Mouse (Mus musculus) bone marrow, adult 2 months (tissue): Measurements from ENCODE around the gene Cep152.

Experiments used
- CTCF ChIP-seq: fragments of 200-500 bp; IDR thresholded peaks from 2 replicates; pipeline ENCODE4 v1.5.1; 2011; ENCODE audit warnings: low read length, control low read depth; ENCODE audit not compliant: control insufficient read depth, insufficient read depth
- POLR2A ChIP-seq: fragments of 200-500 bp; IDR thresholded peaks from 2 replicates; pipeline ENCODE4 v1.6.1; 2011; ENCODE audit warnings: low read depth, mild to moderate bottlenecking, control low read depth, low read length, borderline replicate concordance; ENCODE audit not compliant: control insufficient read depth

DNA sequence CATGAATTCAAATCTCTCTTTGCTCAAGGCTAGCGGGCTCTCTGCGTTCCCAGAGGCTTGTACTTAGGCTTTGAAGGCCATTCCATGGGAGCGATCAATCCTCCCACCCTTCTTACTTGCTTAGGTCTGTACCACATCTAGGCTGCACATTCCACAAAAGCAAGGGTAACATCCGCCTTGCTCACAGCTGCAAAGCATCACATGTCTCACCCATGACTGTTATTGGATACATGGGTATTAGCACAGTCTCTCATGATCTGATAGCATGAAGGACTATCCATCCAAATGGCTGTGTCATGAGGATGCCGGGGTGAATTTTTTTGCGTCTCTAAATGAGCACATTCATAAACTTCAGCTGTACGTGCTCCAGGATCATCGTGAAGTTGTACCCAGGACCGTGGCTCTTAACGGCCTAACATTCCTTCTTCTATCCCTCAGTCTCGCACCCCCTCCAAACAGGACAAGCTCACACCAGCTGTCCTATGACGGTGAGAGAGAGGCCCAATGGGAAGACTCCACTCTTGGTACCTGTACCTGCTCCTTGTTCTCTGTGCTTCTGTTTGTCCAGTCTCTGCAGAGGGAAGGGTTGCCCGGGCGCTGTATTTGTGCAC, 25.9 kb upstream of the Cep152 start:
- TF ChIP-seq CTCF: no peak
- TF ChIP-seq POLR2A: no peak
